Mouse (Mus musculus) retina, embryonic 14.5 days (tissue): Measurements from ENCODE around the gene Trim80.
"Not testable (repeated sequence)": the region's sequence is repeated elsewhere in the genome, so short reads cannot be mapped to it uniquely, and the experiment has no call there.

ENCODE experiments used
- DNase-seq: peaks from one replicate; pipeline ENCODE4 v3.0.0-alpha.2; 2015; ENCODE audit warnings: low spot score

Trim80 gene

GRCm38 (mm10) chr11:115427482-115428331 is 12.6 kb upstream of the Trim80 start:
- peak; percentile 93 for DNase-seq

- no peak for DNase-seq
Measured at GRCm38 (mm10) chr11:115429307-115429706, 11.0 kb upstream of the Trim80 start.

- DNase-seq, result no peak
Measured at GRCm38 (mm10) chr11:115430561-115430960, 9.8 kb upstream of the Trim80 start.

GRCm38 (mm10) chr11:115432814-115433213 is 7.5 kb upstream of the Trim80 start:
- no peak for DNase-seq

- DNase-seq, result no peak
Measured at GRCm38 (mm10) chr11:115433342-115433741, 7.0 kb upstream of the Trim80 start.

- DNase-seq, result peak; percentile 53
Measured at GRCm38 (mm10) chr11:115435596-115436337, 4.6 kb upstream of the Trim80 start.

- no peak for DNase-seq
Measured at GRCm38 (mm10) chr11:115437571-115438122, 2.7 kb upstream of the Trim80 start.

GRCm38 (mm10) chr11:115439326-115439725 is 1.0 kb upstream of the Trim80 start:
- DNase-seq, result no peak

- no peak for DNase-seq
Measured at GRCm38 (mm10) chr11:115441417-115441816, 1.1 kb downstream of the Trim80 start.

GRCm38 (mm10) chr11:115446906-115447305 is 6.6 kb downstream of the Trim80 start:
- DNase-seq, result no peak

GRCm38 (mm10) chr11:115447321-115447885 is 7.1 kb downstream of the Trim80 start:
- no peak for DNase-seq

- DNase-seq, result no peak
Measured at GRCm38 (mm10) chr11:115448075-115448474, 7.7 kb downstream of the Trim80 start.

- no peak for DNase-seq
Measured at GRCm38 (mm10) chr11:115448998-115449397, 8.7 kb downstream of the Trim80 start.

- DNase-seq, result no peak
Measured at GRCm38 (mm10) chr11:115450176-115450575, 9.8 kb downstream of the Trim80 start.

- DNase-seq, result no peak
Measured at GRCm38 (mm10) chr11:115451781-115452241, 11.5 kb downstream of the Trim80 start.

- no peak for DNase-seq
Measured at GRCm38 (mm10) chr11:115452281-115452860, 12.0 kb downstream of the Trim80 start.

- DNase-seq, result no peak
Measured at GRCm38 (mm10) chr11:115453306-115453705, 13.0 kb downstream of the Trim80 start.

GRCm38 (mm10) chr11:115454822-115455221 is 14.5 kb downstream of the Trim80 start:
- DNase-seq, result not testable (repeated sequence)

GRCm38 (mm10) chr11:115455619-115456018 is 15.3 kb downstream of the Trim80 start:
- no peak for DNase-seq

GRCm38 (mm10) chr11:115456182-115456581 is 15.8 kb downstream of the Trim80 start:
- no peak for DNase-seq

- DNase-seq, result no peak
Measured at GRCm38 (mm10) chr11:115457405-115457804, 17.1 kb downstream of the Trim80 start.

GRCm38 (mm10) chr11:115460976-115461375 is 20.6 kb downstream of the Trim80 start:
- no peak for DNase-seq
